Mouse (Mus musculus): ENCODE data around the gene Ipo7. TPM values are rescaled to one million over a fixed set of nuclear protein-coding genes. Genes with fewer than 3 reads are reported as not detected.
A peak's percentile ranks its signal among the peaks of the same experiment; 100 is the strongest.
"Not testable (repeated sequence)": the region's sequence is repeated elsewhere in the genome, so short reads cannot be mapped to it uniquely, and the experiment has no call there.

Gene Ipo7
- 46.5 and 50.8 TPM in 2 replicates for polyA plus RNA-seq (2012; rRNA removed)

GRCm38 (mm10) chr7:110018117-110018630 lies at the start of gene Ipo7:
Ipo7 (plus strand) TSS chr7:110018274.
- TF ChIP-seq POLR2A (IDR thresholded peaks at IDR 0.05; ENCODE audit: borderline replicate concordance, insufficient read depth, low read length) (peak; percentile 81), CTCF (IDR thresholded peaks at IDR 0.05; ENCODE audit: borderline replicate concordance, insufficient read depth, low read depth, low read length) (no peak)
- Histone ChIP-seq H3K4me3 (replicated peaks; ENCODE audit: insufficient read depth, low read depth, low read length) (peak within 1 kb of the TSS; percentile 85), H3K4me1 (ENCODE audit: control insufficient read depth, insufficient read depth, low read length) (peaks cover 2% of the 10 kb centered on the region; the same call in 1 of the 2 replicates), H3K27me3 (ENCODE audit: control insufficient read depth, insufficient read depth, low read length) (no peaks in the 10 kb centered on the region), H3K27ac (ENCODE audit: insufficient read depth, low read length) (peak within 1 kb of the TSS; percentile 69)
- under 1% methylated on average over 48 of the region's 48 CpGs for WGBS
- DNase-seq = peak; percentile 93

DNA sequence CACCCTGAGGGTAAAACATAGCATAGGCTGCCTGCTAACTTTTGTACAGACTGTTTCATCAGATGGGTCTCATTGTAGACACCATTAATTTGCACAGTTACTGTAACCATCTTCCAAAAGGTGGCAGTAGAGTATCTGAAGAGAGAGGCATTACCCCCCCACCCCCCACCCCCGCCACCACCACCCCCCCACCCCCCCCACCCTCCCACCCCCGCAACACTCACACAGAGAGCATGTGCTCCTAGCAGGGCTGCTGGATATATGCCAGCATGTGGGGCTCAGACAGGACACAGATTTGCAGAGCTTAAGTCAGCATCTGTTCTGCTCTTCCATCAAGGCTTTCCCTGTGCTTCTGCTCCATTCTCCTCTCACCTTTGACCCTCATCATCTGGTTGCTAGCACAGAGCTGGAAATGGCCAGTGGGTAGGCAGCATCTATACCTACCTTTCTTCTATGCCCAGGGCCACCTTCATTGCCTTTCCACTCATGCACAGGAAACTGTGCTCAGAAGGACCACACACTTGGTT lies 49.1 kb upstream of the Ipo7 start:
- peak overlapping the region; percentile 23; the same call in 1 of the 2 replicates for H3K27ac ChIP-seq (ENCODE audit: insufficient read depth, low read length)
- DNase-seq = peak; percentile 73 to 84
- WGBS = 0% methylated on average over 2 of the region's 2 CpGs

GRCm38 (mm10) chr7:109969542-109969941 lies 48.5 kb upstream of the Ipo7 start:
- Histone ChIP-seq H3K27me3 (ENCODE audit: control insufficient read depth, insufficient read depth, low read length) (no peaks in the 10 kb centered on the region), H3K4me1 (ENCODE audit: control insufficient read depth, insufficient read depth, low read length) (peaks cover 13% of the 10 kb centered on the region; the same call in 1 of the 2 replicates), H3K27ac (ENCODE audit: insufficient read depth, low read length) (peak overlapping the region; percentile 23; the same call in 1 of the 2 replicates), H3K4me3 (replicated peaks; ENCODE audit: insufficient read depth, low read depth, low read length) (no peak overlapping the region)
- TF ChIP-seq CTCF (IDR thresholded peaks at IDR 0.05; ENCODE audit: borderline replicate concordance, insufficient read depth, low read depth, low read length) = no peak
- no peak for TF ChIP-seq POLR2A (IDR thresholded peaks at IDR 0.05; ENCODE audit: borderline replicate concordance, insufficient read depth, low read length)
- DNase-seq = no peak

More for the DNA sequence above, 49.1 kb upstream of the Ipo7 start:
- H3K4me1 ChIP-seq (ENCODE audit: control insufficient read depth, insufficient read depth, low read length) = peaks cover 13% of the 10 kb centered on the region; the same call in 1 of the 2 replicates
- TF ChIP-seq POLR2A (IDR thresholded peaks at IDR 0.05; ENCODE audit: borderline replicate concordance, insufficient read depth, low read length) (no peak), CTCF (IDR thresholded peaks at IDR 0.05; ENCODE audit: borderline replicate concordance, insufficient read depth, low read depth, low read length) (peak; percentile 31; the same call in 1 of the 2 replicates)
- no peaks in the 10 kb centered on the region for H3K27me3 ChIP-seq (ENCODE audit: control insufficient read depth, insufficient read depth, low read length)
- no peak overlapping the region for H3K4me3 ChIP-seq (replicated peaks; ENCODE audit: insufficient read depth, low read depth, low read length)

DNA sequence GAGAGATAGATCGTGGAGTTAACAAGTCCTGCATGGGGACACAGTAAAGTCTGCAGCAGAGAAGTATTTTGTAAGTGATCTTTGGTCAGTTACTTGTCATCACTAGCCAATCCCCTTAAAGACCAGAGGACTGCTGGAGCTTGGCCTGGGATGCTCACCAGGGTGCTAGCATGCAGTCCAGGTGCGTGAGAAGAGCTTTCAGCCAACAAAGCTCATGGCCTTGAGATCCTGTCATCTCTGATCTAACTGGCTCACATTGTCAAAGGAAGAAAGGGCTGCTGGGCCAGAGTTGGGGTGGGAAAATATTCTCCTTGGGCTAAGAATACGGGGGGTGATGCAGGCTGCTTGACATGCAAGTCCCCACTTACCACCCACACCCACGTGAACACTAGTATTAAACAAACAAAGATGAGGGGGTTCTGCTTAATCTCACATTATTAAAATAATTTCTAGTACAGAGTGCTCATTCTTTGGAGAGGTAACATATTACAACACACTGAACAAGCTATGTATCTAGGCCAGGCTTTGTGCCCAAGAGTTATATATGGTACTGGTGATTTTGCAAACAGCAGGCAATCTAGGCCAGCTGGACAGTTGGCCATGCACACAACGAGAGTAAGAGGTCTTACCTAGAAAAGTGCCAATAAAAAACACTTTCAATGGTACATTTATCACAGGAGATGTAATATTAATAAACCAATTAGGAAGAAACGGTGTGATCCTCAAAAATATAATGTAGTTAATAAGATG lies 41.9 kb upstream of the Ipo7 start:
- Histone ChIP-seq H3K27me3 (ENCODE audit: control insufficient read depth, insufficient read depth, low read length) (no peaks in the 10 kb centered on the region), H3K27ac (ENCODE audit: insufficient read depth, low read length) (peak overlapping the region; percentile 91), H3K4me1 (ENCODE audit: control insufficient read depth, insufficient read depth, low read length) (peaks cover 8% of the 10 kb centered on the region; the same call in 1 of the 2 replicates), H3K4me3 (replicated peaks; ENCODE audit: insufficient read depth, low read depth, low read length) (no peak overlapping the region)
- no peak for TF ChIP-seq CTCF (IDR thresholded peaks at IDR 0.05; ENCODE audit: borderline replicate concordance, insufficient read depth, low read depth, low read length)
- TF ChIP-seq POLR2A (IDR thresholded peaks at IDR 0.05; ENCODE audit: borderline replicate concordance, insufficient read depth, low read length) = no peak
- 14% methylated on average over 6 of the region's 6 CpGs for WGBS
- DNase-seq = peak; percentile 67 to 87

- 46% methylated on average over 5 of the region's 5 CpGs for WGBS
- H3K4me1 ChIP-seq (ENCODE audit: control insufficient read depth, insufficient read depth, low read length); H3K27me3 ChIP-seq (ENCODE audit: control insufficient read depth, insufficient read depth, low read length); H3K27ac ChIP-seq (ENCODE audit: insufficient read depth, low read length); H3K4me3 ChIP-seq (replicated peaks; ENCODE audit: insufficient read depth, low read depth, low read length): not testable (repeated sequence)
- DNase-seq = peak; percentile 51 to 59
Measured at GRCm38 (mm10) chr7:109977131-109977530, 40.9 kb upstream of the Ipo7 start.

DNA sequence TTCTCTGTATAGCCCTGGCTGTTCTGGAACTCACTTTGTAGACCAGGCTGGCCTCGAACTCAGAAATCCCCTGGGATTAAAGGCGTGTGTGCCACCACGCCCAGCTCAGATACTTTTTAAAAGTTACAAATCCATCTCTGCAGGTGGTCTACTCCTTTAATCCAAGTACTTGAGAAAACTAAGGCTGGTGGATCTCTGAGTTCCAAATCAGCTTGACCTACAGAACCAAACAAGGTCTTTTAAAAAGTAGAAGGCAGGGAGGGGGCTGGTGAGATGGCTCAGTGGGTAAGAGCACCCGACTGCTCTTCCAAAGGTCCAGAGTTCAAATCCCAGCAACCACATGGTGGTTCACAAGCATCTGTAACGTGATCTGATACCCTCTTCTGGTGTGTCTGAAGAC lies 33.5 kb upstream of the Ipo7 start:
- H3K27ac ChIP-seq (ENCODE audit: insufficient read depth, low read length); H3K4me3 ChIP-seq (replicated peaks; ENCODE audit: insufficient read depth, low read depth, low read length); H3K27me3 ChIP-seq (ENCODE audit: control insufficient read depth, insufficient read depth, low read length); DNase-seq; H3K4me1 ChIP-seq (ENCODE audit: control insufficient read depth, insufficient read depth, low read length): not testable (repeated sequence)
- WGBS = 45% methylated on average over 5 of the region's 5 CpGs

GRCm38 (mm10) chr7:109985661-109986132 lies 32.4 kb upstream of the Ipo7 start:
- no peak overlapping the region; the same call in 1 of the 2 replicates for H3K27ac ChIP-seq (ENCODE audit: insufficient read depth, low read length)
- no peaks in the 10 kb centered on the region for H3K27me3 ChIP-seq (ENCODE audit: control insufficient read depth, insufficient read depth, low read length)
- H3K4me3 ChIP-seq (replicated peaks; ENCODE audit: insufficient read depth, low read depth, low read length) = peak overlapping the region; percentile 65
- DNase-seq = no peak
- TF ChIP-seq POLR2A (IDR thresholded peaks at IDR 0.05; ENCODE audit: borderline replicate concordance, insufficient read depth, low read length) (no peak), CTCF (IDR thresholded peaks at IDR 0.05; ENCODE audit: borderline replicate concordance, insufficient read depth, low read depth, low read length) (no peak)
- H3K4me1 ChIP-seq (ENCODE audit: control insufficient read depth, insufficient read depth, low read length) = no peaks in the 10 kb centered on the region
- WGBS = under 1% methylated on average over 27 of the region's 27 CpGs

GRCm38 (mm10) chr7:109986133-109986669 lies 31.9 kb upstream of the Ipo7 start:
- WGBS = under 1% methylated on average over 43 of the region's 43 CpGs
- H3K27ac ChIP-seq (ENCODE audit: insufficient read depth, low read length) = no peak overlapping the region; the same call in 1 of the 2 replicates
- no peaks in the 10 kb centered on the region for H3K4me1 ChIP-seq (ENCODE audit: control insufficient read depth, insufficient read depth, low read length)

GRCm38 (mm10) chr7:109986775-109987174 lies 31.3 kb upstream of the Ipo7 start, which contains the start of gene Tmem41b:
Tmem41b (minus strand) TSS chr7:109986929.
- not testable (repeated sequence) for H3K4me1 ChIP-seq (ENCODE audit: control insufficient read depth, insufficient read depth, low read length); H3K27me3 ChIP-seq (ENCODE audit: control insufficient read depth, insufficient read depth, low read length); H3K27ac ChIP-seq (ENCODE audit: insufficient read depth, low read length)
- DNase-seq = peak; percentile 39 to 54
- 29% methylated on average over 6 of the region's 6 CpGs for WGBS
- H3K4me3 ChIP-seq (replicated peaks; ENCODE audit: insufficient read depth, low read depth, low read length) = peak within 1 kb of the TSS; percentile 65

More at GRCm38 (mm10) chr7:109986133-109986669, 31.9 kb upstream of the Ipo7 start:
- peak; percentile 99 for DNase-seq
- TF ChIP-seq POLR2A (IDR thresholded peaks at IDR 0.05; ENCODE audit: borderline replicate concordance, insufficient read depth, low read length) = peak; percentile 40; the same call in 1 of the 2 replicates
- TF ChIP-seq CTCF (IDR thresholded peaks at IDR 0.05; ENCODE audit: borderline replicate concordance, insufficient read depth, low read depth, low read length) = no peak
- Histone ChIP-seq H3K27me3 (ENCODE audit: control insufficient read depth, insufficient read depth, low read length) (no peaks in the 10 kb centered on the region), H3K4me3 (replicated peaks; ENCODE audit: insufficient read depth, low read depth, low read length) (peak overlapping the region; percentile 65)

Data from cerebellum, adult 2 months (tissue).